Mouse (Mus musculus) cerebellum, adult 11 months (tissue): ENCODE results near the gene Hsf4.

Experiments used
- DNase-seq: peaks from one replicate; pipeline ENCODE4 v3.0.0; 2022

Gene Hsf4

DNA sequence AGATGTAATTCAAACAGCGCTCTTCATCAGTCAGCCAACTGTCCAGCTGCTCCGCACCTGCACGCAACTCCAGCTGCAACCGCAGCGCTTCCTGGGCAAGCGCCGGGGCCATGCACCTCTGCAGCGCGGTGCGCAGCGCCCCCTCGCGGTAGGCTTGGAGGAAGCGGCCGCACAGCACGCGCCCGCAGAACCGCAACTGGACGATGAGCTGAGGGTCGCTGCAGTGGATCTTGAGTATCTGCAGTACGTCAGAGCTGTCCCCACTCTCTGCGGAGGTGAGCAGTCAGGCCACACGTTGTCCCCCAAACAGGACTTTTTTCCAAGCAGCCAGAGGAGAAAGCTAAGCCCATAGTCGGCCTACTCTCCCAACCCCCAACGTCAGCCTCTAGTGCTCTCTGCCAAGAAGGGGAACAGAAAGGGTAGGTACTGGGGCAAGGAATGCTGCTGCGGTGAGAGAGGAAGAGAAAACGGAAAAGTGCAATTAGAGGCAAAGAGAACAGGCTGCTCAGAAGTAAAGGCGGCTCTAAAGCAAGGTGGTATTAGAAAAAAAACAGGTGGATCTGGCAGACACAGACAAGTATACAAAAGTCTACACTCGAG lies 9.8 kb upstream of the Hsf4 start:
- DNase-seq: peak; percentile 68

DNA sequence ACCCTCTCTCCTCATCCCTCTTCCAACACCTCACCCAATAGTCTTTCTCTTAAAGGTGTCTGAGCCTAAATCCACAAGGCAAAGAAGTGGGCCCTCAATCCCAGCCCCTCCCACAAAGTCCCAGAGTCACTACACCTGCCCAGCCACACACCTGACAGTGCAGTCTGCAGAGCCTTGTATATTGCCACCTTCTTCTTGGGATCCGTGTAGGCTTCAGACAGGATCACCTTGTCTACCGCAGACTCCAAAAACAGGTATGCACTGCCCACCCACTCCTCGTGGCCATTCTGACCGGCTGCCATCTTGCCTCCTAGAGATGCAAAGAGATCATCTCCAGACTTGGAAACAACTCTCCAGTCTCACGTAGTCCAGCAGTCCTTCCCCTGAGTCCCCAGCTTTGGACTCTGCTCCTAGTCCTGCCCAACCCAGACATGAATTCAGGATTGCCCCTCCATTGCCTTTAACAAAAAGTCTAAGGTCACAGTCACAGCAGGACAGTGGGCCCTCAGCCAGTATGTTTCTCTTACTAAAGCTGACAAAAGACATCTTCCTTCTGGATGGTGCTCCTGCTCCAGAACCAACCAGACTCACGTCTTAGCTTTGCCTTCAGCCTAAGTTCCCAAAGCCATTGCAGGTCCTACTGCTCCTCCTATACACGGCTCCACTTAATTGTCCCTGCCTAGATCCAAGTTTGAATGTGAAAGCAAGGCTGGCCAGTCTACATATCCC lies 9.1 kb upstream of the Hsf4 start:
- no peak for DNase-seq

DNA sequence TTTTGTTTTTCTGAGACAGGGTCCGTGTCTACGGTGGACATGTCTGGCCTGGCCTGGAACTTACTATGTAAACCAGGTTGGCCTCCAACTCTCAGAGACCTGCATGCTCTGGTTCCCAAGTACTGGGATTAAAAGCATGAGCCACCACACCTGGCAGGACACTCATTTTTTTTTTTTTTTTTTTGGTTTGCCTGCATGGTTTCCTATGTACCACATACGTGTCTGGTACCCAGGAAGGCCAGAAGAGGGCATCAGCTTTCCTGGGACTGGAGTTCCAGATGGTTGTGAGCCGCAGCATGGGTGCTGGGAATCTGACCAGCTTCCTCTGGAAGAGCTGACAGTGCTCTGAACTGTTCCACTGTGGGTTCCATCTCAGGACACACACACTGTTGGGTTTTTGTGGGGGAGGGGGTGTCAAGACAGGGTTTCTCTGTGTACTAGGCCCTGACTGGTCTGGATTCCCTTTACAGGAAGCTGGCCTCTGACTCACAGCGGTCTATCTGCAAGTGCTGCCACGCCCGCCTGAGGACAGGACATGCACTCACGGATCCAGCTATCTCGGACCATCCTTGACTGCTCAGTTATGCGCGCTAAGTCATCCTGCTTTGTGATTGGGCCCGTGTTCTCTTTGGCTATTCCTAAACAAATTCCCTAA lies 8.1 kb upstream of the Hsf4 start:
- no peak for DNase-seq

DNA sequence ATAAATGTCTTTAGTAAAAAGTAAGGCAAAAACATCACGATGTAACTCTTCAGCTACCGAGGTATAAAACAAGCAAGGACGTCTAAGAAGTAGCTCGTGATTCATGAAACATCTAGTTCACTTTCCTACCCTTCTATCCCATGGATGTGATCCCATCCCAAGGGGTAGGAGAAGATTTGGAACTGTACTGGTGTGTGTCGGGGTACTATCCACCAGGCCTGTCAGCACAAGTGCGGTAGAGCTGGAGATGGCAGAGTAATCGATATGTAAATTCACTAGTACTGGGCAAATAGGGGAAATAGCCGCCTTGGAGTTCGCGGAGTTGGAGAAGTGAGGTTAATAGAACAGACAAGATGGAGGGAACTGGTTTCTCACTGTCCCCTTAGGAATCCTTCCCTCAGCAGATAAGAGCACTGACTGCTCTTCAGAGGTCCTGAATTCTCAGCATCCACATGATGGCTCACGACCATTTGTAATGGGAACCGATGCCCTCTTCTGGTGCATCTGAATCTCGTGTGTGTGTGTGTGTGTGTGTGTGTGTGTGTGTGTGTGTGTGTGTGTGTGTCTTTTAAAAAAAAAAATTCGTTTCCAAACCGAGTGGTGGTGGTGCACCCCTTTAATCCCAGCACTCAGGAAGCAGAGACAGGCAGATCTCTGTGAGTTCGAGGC lies 6.2 kb upstream of the Hsf4 start:
- DNase-seq: no peak

DNA sequence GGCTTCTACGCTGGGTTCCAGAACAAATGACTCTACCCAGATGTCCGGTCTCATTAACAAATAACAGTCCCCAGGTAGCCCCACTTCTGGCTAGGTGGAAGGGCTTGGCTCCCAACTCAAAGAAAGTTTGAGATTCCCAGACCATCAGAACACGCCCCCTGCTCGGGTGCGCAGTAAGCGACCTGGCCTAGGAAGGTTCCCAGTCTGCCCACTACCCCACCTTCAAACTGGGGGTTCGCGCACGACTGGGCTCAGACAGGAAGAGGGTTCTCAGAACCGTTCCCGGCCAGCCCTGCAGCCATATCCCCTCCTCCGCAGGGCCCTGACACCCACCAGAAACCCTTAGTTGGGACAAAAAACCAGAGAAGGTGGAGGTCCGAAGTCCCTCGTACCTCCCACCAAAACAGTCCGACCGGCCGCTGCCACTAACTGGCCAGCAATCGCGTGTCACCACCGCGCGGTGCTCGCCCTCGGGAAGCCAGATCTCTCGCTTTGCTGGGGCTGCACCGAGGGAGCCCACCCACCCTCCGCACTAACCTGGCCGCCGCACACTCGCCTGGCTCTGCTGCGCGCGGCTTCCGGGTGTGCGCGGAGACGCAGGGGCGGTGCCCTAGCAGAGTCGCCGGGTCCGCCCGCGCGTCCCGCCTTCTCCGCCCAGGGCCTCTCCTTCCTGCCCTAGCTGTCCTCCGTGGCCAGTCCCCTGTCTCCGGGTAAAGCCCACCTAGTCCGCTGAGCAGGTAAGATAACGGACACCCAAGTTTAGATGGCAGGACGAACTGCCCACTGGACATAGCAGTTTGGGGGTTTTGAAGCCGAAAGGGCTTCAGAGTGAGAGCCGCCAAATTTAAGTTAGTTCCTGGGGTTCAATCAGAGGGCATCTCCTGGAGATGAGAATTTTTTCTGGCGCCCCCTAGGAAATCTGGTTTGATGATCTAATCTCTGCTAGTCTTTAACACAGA lies 5.3 kb upstream of the Hsf4 start, which contains the start of the genes Tradd and Fbxl8:
Gene Tradd (minus strand): TSS at position 586 of the 959 bp plus-strand sequence.
Gene Fbxl8 (plus strand): TSS at position 625 of the 959 bp plus-strand sequence.
- peak; percentile 50 for DNase-seq

DNA sequence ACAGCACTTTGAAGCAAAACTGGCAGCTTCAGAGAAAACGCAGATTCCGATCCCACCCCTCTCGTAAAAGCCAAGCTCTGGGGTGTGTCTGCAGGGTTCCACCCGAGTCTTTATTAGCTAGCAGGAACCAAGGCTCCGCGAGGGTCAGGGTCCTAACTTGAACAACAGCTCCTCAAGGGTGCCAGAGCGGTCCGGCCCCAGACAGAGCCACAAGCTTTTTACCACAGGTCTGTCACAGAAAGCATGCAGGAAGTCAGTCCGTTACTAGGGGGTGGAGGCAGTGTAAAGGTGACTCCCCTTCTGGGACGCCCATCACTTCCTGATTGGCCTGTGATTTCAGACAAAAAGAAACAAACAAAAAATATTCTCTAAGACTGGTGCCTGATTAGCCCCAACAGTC lies 4.5 kb upstream of the Hsf4 start:
- no peak for DNase-seq

DNA sequence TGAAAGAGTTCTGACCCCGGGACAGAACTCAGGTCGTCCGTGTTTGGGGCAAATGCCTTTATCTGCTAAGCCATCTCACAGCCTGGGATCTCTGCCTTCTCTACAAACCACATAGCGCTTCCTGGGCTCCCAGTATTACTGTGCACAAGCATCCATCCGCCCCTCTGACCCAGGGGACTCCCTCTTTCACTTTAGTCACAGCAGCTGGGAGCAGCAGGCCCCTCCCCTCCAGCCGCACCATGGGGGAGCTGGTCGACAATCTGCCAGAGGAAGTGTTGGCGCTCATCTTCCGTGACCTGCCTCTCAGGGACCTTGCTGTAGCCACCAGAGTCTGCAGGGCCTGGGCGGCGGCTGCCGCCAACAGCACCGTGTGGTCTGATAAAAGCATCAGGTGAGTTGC lies 2.8 kb upstream of the Hsf4 start:
- DNase-seq: no peak

DNA sequence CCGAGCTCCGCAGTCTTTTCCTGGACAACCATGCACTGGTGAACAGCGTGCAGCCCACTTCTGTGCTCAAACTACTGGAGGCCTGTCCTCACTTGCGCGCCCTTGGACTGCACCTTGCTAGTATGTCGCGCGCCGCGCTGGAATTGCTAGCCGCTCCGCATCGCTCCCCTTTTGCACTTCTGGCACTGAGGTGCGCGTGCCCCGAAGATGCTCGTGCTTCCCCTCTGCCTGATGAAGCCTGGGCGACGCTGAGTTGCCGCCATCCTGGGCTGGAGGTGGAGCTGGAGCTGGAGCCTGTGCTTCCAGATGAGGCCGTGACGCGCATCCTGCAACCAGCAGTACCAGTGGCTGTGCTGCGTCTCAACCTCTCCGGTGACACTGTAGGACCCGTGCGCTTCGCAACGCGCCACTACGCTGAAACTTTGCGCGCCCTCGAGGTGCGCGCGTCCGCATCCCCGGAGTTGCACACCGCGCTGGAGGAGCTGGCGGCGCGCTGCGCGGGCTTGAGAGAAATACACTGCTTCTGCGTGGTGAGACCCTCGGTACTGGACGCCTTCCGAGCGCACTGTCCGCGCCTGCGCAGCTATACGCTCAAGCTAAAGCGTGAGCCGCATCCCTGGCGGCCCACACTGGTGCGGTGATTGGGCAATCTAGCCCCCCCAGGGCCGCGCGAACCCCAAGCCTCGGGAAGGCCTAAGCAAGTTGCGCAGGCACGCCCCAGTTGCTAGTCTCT lies 1.1 kb upstream of the Hsf4 start:
- peak; percentile 68 for DNase-seq

DNA sequence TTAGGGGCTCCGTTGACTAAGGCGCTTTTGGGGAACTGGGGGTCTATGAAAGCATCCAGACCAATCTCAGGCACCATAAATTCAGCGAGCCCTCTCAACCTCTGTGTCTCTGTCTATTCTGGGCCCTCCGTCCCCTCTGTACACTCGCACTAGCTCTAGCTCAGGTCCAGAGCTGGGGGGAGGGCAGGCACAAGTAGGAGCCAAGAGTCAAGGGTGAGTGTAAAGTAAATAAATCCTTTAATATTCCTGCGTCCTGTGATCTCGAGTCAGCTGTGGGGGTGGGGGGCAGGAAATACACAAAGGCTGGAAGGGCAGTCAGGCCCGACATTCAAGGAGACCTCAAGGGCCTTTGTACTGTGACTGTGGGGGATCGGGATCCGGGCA lies 534 bp upstream of the Hsf4 start:
- DNase-seq: no peak

DNA sequence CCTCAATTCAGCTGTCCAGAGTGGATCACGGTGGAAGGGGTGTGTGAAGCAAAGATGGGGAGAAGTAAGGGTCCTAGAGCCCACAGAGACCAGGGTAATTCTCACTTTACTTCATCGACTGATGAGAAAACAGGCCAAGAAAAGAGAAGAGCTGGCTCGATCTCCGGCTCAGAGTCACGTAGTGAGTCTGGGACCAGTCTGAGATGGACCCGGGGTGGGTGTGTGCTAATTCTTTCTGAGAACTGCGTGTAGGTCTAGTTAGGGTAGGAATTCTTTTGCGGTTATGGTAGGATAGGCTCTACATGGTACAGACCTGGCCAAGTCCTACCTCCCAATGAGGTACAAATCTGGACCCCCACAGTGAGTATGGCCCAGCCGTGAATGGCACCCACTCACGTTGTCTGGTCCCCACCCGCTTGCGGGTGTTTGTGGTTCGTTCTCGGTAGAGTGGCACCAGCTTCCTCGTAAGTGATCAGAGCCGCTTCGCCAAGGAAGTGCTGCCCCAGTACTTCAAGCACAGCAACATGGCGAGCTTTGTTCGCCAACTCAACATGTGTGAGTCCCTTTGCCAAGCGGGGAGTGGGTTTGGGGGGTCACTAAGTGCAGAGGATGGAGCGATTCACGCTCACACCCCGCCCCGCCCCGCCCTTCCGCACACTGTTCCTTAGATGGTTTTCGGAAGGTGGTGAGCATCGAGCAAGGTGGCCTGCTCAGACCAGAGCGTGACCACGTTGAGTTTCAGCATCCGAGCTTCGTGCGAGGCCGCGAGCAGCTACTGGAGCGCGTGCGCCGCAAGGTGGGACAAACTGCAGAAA lies 707 bp downstream of the Hsf4 start:
- DNase-seq: no peak

DNA sequence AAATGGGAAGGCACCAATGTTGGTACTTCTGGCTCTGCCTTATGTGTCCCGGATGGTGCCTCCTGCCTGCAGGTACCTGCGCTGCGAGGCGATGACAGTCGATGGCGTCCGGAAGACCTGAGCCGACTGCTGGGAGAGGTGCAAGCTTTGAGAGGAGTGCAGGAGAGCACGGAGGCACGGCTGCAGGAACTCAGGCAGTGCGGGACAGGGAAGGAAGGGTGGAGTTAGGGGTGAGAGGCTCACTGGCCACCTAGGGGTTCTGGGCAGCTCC lies 1.2 kb downstream of the Hsf4 start:
- no peak for DNase-seq

DNA sequence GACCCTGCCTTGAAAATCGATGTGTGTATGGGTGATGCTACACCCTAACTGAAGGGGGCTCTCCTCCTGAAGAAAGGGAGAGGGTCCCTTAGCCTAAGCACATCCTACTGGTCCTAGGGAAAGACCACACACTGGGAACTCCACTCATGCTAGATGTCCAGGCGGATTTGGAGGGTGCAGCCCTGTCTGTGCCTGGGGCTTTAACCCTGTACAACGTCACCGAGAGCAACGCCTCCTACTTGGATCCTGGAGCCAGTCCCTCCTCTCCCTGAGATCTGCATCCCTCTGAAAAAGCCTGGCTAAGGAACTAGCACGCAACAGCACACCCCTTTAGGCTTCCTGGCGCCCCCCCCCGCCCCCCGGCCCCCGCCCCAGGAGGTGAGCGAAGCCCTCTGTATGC lies 5.8 kb downstream of the Hsf4 start:
- DNase-seq: no peak

DNA sequence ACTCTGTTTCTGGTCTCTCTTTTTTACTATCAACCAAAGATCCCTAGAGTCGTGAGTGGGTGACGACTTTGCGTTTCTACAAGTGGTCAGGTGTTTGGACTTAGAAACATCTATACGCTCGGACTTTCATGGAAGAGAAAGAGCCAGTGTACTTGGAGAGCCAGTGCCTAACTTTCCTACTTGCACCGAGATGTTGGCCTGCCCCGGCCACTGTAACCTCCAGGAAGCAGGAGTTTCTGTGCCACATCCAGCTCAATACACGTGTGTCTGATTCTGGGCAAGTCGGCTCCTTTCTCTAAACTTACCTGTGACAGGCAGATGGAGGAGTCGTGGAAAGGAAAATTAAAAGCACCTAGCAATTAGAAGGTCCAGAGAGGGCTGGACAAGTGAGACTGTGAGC lies 6.2 kb downstream of the Hsf4 start, which contains the start of gene Nol3:
Gene Nol3 (plus strand): TSS at position 301 of the 400 bp plus-strand sequence.
- no peak for DNase-seq

DNA sequence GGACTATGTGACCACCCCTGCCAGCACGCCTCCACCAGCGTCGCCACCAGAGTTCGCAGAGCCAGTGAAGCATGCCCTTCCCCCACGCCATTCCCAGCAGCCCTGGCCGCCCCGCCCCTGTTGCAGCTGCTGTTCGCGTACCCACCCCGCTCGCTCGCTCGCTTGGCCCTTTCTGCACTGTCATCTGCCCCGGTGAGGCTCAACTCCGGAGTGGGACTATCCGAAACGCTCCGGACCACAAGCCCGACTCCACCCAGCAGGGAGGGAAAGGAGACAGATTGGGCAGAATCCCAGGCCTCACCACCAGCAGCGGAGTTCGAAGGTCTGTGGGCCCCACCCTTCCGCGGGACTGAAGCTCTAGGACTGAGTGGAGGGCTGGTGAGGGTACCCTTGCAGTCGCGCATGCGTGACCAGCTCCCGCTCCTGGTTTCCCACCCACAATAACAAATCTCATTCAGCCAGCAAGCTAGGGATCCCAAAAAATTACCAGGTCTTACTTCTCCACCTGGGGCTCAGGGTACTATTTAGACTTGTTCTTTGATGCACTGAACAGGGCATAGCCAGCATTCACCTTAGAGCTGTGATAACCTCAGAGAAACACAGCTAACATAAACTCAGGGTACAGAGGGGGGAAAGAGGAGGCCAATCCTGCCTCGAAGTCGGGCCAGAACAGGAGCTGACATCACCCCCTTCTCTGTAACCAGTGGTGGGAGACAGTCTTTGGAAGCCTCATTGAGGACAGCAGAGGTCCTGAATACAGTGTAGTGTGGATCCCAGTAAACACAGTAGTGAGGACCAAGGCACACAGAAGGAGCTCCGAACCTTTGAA lies 6.9 kb downstream of the Hsf4 start:
- DNase-seq: no peak

DNA sequence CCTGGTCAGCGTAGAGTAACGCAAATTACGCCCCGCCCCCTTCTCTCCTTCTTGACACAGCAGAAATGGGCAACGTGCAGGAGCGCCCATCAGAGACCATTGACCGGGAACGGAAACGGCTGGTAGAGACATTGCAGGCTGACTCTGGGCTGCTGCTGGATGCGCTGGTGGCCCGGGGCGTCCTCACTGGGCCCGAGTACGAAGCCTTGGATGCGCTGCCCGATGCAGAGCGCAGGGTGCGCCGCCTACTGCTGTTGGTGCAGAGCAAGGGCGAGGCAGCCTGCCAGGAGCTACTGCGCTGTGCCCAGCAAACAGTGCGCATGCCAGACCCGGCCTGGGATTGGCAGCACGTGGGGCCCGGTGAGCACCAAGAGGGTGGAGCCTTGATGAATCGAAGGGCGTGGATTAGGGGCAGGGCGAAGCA lies 9.3 kb downstream of the Hsf4 start:
- peak; percentile 92 for DNase-seq

DNA sequence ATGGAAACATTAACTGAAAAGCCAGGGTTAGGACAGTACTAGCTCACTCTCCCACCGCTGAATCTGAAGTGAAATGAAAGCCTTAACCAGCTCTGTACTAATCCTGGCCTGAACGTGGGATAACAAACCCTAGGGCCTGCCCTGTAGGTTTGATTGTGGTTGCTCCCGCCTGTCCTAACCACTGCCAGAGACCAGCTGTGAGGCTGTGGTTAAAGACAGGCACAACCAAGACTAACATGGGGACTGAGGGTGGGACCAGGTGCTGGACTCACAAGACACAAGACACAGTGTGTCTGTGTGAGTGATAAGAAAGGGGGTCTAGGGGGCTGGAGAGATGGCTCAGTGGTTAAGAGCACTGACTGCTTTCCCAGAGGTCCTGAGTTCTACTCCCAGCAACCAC lies 11.0 kb downstream of the Hsf4 start:
- no peak for DNase-seq

DNA sequence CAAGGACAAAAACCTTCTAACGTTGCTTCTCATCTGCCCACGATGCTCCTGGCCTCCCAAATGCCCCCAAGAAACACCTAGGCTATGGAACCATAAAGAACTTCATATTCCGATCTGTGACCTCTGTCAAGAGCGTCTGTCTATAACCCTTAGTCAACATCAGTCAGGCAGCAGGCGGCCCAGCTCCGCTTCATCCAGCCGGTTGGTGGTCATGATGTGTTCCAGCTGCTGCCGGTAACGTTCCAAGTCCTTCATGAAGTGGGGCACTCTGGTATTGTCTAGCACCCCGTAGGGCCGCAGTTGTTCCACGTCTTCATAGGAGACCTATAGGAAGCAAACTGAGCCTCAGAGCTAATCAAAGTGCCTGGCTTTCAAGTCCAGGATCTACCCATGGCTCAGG lies 12.2 kb downstream of the Hsf4 start:
- no peak for DNase-seq

DNA sequence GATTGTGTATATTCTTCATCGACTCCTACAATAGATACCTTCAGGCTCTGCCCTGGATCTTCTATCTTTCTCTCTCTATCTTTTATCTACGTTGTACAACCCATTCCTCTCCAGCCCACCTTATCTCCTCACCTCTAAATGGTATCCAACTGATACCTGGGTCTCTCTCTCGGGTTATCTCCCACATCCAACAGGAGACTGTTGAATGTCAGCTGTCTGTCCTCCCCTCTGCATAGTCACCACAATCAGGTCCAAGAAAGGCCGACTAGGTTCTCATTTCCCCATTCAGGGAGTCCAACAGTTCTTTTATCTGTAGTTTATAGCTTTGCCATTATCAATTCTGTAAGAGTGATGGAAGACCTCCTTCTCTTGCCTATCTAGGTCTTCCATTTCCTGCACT lies 12.6 kb downstream of the Hsf4 start:
- DNase-seq: no peak

DNA sequence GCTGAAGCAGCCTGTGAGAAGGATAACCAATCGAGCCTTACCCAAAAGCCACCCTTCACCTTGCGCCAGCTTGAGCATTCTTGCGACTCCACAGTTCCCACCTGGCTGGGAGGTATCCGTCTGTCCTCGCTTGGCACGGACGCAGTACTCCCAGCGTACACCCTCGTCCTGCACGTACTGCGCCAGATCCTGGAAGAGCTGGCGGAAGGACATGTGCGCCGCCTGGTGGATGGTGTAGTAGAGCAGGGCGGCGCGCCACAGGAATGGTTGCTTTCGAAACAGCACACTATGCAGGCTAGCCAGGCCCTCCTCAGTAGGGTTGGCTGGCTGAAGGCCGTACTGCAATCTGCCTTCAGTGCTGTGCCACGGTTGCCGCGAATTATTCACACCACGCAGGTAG lies 13.5 kb downstream of the Hsf4 start:
- no peak for DNase-seq

DNA sequence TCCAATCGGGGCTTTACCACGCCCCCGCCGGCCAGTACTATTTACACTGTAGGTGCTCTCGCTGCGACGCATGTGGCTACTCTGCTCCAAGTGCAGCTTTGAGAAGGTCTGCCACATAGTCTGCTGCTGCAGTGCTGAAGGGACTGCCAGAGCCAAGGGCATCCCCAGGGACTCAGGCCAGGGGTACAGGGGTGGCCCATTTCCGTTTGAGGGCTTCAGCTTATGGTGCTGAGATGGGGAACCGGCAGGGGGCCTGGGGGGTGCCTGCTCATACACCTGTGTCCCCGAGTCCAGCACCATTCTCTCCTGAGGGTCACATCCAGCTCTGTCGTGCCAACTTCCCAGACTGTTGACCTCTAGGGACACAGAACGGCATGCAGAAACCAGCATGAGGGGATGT lies 15.9 kb downstream of the Hsf4 start:
- DNase-seq: no peak
